Mouse (Mus musculus) testis, adult 2 months (tissue): ENCODE results near the gene Szt2. TPM values are rescaled to one million over a fixed set of nuclear protein-coding genes. Genes with fewer than 3 reads are reported as not detected.

ENCODE experiments used
- H3K27ac ChIP-seq: fragments of 200-500 bp; 2 replicates; pipeline ENCODE4 v1.5.1; 2012; ENCODE audit warnings: low read depth, low read length; ENCODE audit not compliant: control insufficient read depth, insufficient read depth
- H3K27me3 ChIP-seq: fragments of 200-500 bp; 2 replicates; pipeline ENCODE4 v1.6.1; 2012; ENCODE audit warnings: mild to moderate bottlenecking, low read length, moderate library complexity; ENCODE audit not compliant: control insufficient read depth, insufficient read depth
- H3K36me3 ChIP-seq: fragments of 200-500 bp; 2 replicates; pipeline ENCODE4 v1.6.1; 2012; ENCODE audit warnings: mild to moderate bottlenecking, low read length; ENCODE audit not compliant: control insufficient read depth, insufficient read depth
- H3K4me1 ChIP-seq: fragments of 200-500 bp; 2 replicates; pipeline ENCODE4 v1.6.1; 2012; ENCODE audit warnings: low read length; ENCODE audit not compliant: control insufficient read depth, insufficient read depth
- H3K4me3 ChIP-seq: fragments of 200-500 bp; 2 replicates; pipeline ENCODE4 v1.5.1; 2012; ENCODE audit warnings: low read depth, mild to moderate bottlenecking, low read length, moderate library complexity, mixed read lengths; ENCODE audit not compliant: control insufficient read depth
- CTCF ChIP-seq: fragments of 200-500 bp; IDR thresholded peaks from 2 replicates; pipeline ENCODE4 v1.5.1; 2012; ENCODE audit warnings: low read depth, mild to moderate bottlenecking, inconsistent platforms, low read length, moderate library complexity; ENCODE audit not compliant: control insufficient read depth, insufficient read depth, insufficient replicate concordance
- POLR2A ChIP-seq: fragments of 200-500 bp; IDR thresholded peaks from 2 replicates; pipeline ENCODE4 v1.6.1; 2012; ENCODE audit warnings: low read depth, mild to moderate bottlenecking, inconsistent platforms, low read length, moderate library complexity; ENCODE audit not compliant: control insufficient read depth
- polyA plus RNA-seq: library from polyadenylated mRNA; depleted of rRNA; stranded (reverse); fragments of >200 nt; gene quantifications from 2 replicates; pipeline ENCODE4 v1.2.3, GENCODE M21; 2012; rRNA removed

The Szt2 gene
- polyA plus RNA-seq, 1 experiment: 14.2 TPM

DNA sequence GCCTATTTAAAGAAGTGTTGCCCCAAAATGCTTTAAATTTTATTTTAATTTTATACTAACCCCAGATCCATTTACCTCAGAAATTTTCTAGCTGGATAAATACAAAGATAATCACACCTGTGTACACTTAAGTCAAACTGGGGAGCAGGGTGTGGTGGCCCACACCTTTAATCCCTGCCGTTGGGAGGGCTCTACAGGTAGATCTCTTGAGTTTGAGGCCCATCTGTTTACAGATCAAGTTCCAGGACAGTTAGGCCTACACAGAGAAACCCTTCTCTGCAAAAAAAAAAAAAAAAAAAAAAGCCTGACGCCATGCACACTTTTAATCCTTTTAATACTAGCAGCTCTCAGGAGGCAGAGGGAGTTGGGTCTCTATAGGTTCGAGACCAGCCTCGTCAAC, 73.1 kb downstream of the Szt2 start:
- Histone ChIP-seq H3K4me1 (no peaks in the 10 kb centered on the region), H3K27ac (no peak overlapping the region), H3K36me3 (no peaks in the 10 kb centered on the region), H3K4me3 (no peak overlapping the region), H3K27me3 (no peaks in the 10 kb centered on the region)
- no peak for TF ChIP-seq CTCF
- no peak for TF ChIP-seq POLR2A

DNA sequence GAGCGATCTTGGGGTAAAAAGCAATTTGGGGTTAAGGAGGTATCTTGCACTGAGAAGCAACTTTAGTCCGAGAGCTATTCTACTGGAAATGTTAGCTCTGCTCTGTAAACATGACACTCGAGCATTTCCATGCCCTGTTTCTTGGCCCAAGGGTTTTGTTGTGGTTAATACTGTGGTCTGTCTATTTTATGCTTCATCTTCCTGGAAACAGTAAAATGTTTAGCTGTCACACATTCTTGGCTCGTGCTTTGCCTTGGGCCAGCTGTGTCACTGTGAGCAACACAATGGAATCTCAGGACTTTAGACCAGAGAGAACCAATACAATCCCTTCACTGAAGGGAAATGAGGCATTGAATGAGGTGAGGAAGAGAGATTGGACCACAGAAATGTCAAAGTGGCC, 77.3 kb downstream of the Szt2 start:
- TF ChIP-seq POLR2A (no peak), CTCF (no peak)
- Histone ChIP-seq H3K36me3 (no peaks in the 10 kb centered on the region), H3K27ac (no peak overlapping the region)

DNA sequence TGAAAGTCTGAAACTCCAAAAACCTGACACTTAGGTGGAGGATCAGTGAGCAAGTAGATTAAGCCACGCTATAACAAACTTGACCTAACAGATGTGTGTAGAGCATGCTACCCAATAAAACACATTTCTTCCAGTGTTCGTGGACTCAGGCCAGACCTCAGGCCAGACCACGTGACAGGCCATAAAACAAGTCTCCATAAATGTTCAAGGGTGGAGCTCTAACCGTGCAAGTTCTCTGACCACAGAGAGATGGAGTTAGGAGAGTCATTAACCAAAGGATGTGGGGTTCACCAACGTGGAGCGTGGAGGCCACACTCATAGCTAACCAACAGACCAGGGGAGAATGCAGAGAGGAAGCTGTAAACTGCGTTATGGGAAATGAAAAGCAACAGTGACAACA, 82.6 kb downstream of the Szt2 start:
- no peak for TF ChIP-seq POLR2A
- TF ChIP-seq CTCF: no peak
- Histone ChIP-seq H3K36me3 (no peaks in the 10 kb centered on the region), H3K27me3 (no peaks in the 10 kb centered on the region), H3K27ac (no peak overlapping the region), H3K4me1 (0 out of 2 replicates have a peak, but pooled peaks cover 2% of the 10 kb centered on the region), H3K4me3 (no peak overlapping the region)

More for the DNA sequence above, 77.3 kb downstream of the Szt2 start:
- Histone ChIP-seq H3K4me1 (0 out of 2 replicates have a peak, but pooled peaks cover 2% of the 10 kb centered on the region), H3K27me3 (no peaks in the 10 kb centered on the region), H3K4me3 (no peak overlapping the region)

DNA sequence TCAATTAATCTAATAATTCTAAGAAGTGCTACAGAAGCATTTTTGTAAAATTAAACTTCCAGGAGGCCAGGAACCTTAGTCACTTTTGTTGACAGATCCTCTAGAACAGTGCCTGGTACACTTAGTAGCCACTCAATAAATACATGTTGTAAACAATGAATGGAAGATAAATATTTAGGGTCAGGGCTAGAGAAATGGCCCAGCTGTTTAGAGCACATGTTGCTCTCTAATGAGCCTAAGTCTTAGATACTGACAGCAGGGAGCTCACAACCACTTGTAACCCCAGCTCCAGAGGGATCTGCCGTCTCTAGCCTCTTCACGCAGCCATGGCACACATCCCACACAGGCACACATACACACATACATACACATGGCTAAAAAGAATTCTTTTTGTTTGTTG, 88.4 kb downstream of the Szt2 start:
- Histone ChIP-seq H3K4me1 (no peaks in the 10 kb centered on the region), H3K27me3 (no peaks in the 10 kb centered on the region), H3K36me3 (no peaks in the 10 kb centered on the region), H3K27ac (no peak overlapping the region), H3K4me3 (no peak overlapping the region)
- TF ChIP-seq CTCF: no peak
- no peak for TF ChIP-seq POLR2A

DNA sequence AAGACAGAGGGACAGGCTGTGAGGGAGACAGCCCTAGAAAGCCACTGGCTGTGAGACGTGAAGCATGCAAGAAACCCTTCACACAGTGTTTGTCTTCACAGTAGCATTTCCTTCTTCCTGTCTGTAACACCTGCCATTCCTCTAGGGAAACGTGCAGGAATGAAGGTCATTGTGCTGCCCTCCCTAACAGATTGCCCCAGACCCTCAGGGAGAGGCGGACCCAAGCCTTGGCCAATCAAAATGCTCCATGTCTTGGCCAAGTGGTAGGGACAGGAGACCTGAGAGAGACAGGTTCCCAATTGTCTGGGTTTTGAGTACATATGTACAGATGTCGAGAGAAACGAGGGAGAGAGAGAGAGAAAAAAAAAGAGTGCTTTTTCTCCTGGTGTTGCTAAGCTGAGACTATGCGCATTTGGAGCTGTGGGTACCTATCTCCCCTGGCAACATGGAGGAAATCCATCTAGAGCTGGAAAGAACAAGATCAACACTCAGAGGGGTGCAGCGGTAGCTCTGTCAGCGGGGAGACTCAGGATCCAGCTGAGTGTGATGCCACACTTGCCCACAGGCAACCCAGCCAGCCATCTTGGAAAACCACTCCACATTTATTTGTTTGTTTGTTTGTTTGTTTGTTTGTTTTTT, 89.2 kb downstream of the Szt2 start:
- no peak for TF ChIP-seq POLR2A
- TF ChIP-seq CTCF: no peak
- H3K4me1 ChIP-seq: no peaks in the 10 kb centered on the region
- H3K36me3 ChIP-seq: no peaks in the 10 kb centered on the region
- H3K27me3 ChIP-seq: no peaks in the 10 kb centered on the region
- H3K27ac ChIP-seq: no peak overlapping the region
- no peak overlapping the region for H3K4me3 ChIP-seq

DNA sequence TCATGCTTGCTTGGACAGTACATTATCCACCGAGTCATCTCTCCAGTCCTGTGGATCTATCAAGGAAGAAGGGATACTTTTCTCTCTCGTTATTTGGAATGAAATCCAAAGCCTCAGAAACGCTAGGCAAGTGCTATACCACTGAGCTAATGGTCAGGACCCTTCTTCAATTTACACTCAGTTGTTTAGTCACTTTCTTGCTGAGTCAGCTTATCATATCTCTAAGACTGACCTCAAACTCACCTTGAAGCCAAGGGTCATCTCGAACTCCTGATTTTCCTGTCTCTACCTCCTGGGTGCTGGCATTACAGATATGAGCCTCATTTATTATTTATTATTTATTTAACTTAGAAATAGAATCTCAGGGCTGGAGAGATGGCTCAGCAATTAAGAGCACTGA, 92.4 kb downstream of the Szt2 start:
- Histone ChIP-seq H3K4me1 (no peaks in the 10 kb centered on the region), H3K36me3 (no peaks in the 10 kb centered on the region), H3K4me3 (no peak overlapping the region), H3K27ac (no peak overlapping the region), H3K27me3 (no peaks in the 10 kb centered on the region)
- TF ChIP-seq POLR2A (no peak), CTCF (no peak)

DNA sequence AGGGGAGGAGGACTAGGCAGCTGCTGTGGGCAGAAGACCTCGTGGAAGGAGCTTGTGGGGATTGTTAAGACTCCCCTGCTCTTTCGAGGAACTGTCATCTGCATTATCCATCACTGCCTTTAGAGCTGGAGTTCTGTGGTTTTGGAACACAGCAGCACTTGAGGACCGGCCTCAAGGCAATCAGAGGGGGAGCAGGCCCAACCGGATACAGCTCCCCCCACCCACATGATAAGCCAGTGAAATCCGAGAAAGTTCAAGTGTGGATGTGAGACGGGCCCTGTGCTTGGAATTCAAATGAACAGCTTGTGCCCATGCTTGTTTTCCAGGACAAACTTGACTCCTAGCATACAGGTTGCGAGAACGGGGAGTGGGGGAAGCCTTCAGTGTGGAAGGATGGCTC, 93.8 kb downstream of the Szt2 start:
- no peak for TF ChIP-seq POLR2A
- no peak for TF ChIP-seq CTCF
- H3K4me1 ChIP-seq: no peaks in the 10 kb centered on the region
- no peak overlapping the region for H3K4me3 ChIP-seq
- no peak overlapping the region for H3K27ac ChIP-seq
- H3K27me3 ChIP-seq: no peaks in the 10 kb centered on the region
- H3K36me3 ChIP-seq: no peaks in the 10 kb centered on the region

Other genes with a start within 250 kb of the Szt2 start
- gene Kdm4a, start 229.2 kb downstream of the Szt2 start, polyA plus RNA-seq: 10.2 and 14.2 TPM in 2 replicates
- gene Ptprf, start 117.9 kb downstream of the Szt2 start, polyA plus RNA-seq: 14.3 and 15.2 TPM in 2 replicates
- gene Med8, start 64 bp upstream of the Szt2 start, polyA plus RNA-seq: 28.3 and 29.0 TPM in 2 replicates
- 17.1 and 19.6 TPM in 2 replicates for gene Elovl1, start 18.8 kb upstream of the Szt2 start, polyA plus RNA-seq
- gene Cdc20, start 28.1 kb upstream of the Szt2 start, polyA plus RNA-seq: 116 and 126 TPM in 2 replicates
- gene Mpl, start 48.2 kb upstream of the Szt2 start, polyA plus RNA-seq: not detected in 2 replicates
- 1.8 and 2.1 TPM in 2 replicates for gene Tie1, start 80.8 kb upstream of the Szt2 start, polyA plus RNA-seq
- 0.26 and 0.45 TPM in 2 replicates for gene 2610528J11Rik, start 117.7 kb upstream of the Szt2 start, polyA plus RNA-seq
- 0.25 TPM in 1 of 2 replicates, not detected in the other for gene Tmem125, start 134.8 kb upstream of the Szt2 start, polyA plus RNA-seq
- gene Cfap57, start 211.5 kb upstream of the Szt2 start, polyA plus RNA-seq: 53.3 and 55.1 TPM in 2 replicates
- 45.0 and 46.4 TPM in 2 replicates for gene Ebna1bp2, start 211.5 kb upstream of the Szt2 start, polyA plus RNA-seq
- 0.20 and 0.36 TPM in 2 replicates for gene Olfr62, start 249.7 kb upstream of the Szt2 start, polyA plus RNA-seq